Mouse (Mus musculus) heart, embryonic 15.5 days (tissue): ENCODE results near the gene Tpd52l2. TPM values are rescaled to one million over a fixed set of nuclear protein-coding genes. Genes with fewer than 3 reads are reported as not detected.

Experiments used
- ATAC-seq: fragments of 200-750 bp; cut with Nextera tagmentation; replicated peaks from 2 replicates; pipeline ENCODE4 v1.8.0; 2017; ENCODE audit warnings: low read depth, moderate TSS enrichment; ENCODE audit not compliant: insufficient number of reproducible peaks, insufficient read depth, low FRiP score
- H3K27ac ChIP-seq: fragments of 300-500 bp; sonication (generic); 2 replicates; pipeline ENCODE4 v1.5.1; 2015; ENCODE audit warnings: mild to moderate bottlenecking, inconsistent platforms
- H3K27me3 ChIP-seq: fragments of 300-500 bp; sonication (generic); 2 replicates; pipeline ENCODE4 v1.6.1; 2015; ENCODE audit warnings: inconsistent platforms
- H3K36me3 ChIP-seq: fragments of 300-500 bp; sonication (generic); 2 replicates; pipeline ENCODE4 v1.6.1; 2015; ENCODE audit warnings: mild to moderate bottlenecking, inconsistent platforms
- H3K4me1 ChIP-seq: fragments of 300-500 bp; sonication (generic); replicated peaks from 2 replicates; pipeline ENCODE4 v1.6.1; 2015; ENCODE audit warnings: inconsistent platforms
- H3K4me2 ChIP-seq: fragments of 300-500 bp; sonication (generic); 2 replicates; pipeline ENCODE4 v1.6.1; 2015; ENCODE audit warnings: inconsistent platforms, mild to moderate bottlenecking, moderate library complexity
- H3K4me3 ChIP-seq: fragments of 300-500 bp; sonication (generic); 2 replicates; pipeline ENCODE4 v1.5.1; 2015; ENCODE audit warnings: mild to moderate bottlenecking, inconsistent platforms
- H3K9ac ChIP-seq: fragments of 300-500 bp; sonication (generic); 2 replicates; pipeline ENCODE4 v1.6.1; 2015; ENCODE audit warnings: mild to moderate bottlenecking, inconsistent platforms
- H3K9me3 ChIP-seq: fragments of 300-500 bp; sonication (generic); replicated peaks from 2 replicates; pipeline ENCODE4 v1.6.1; 2016; ENCODE audit warnings: inconsistent platforms
- WGBS: fragments of 180-500 bp; shearing (Covaris S2); methylation state at CpG from one replicate; pipeline ENCODE4 v1.1.7; 2015; ENCODE audit warnings: mixed read lengths; 5-methylcytosine and 5-hydroxymethylcytosine counted together
- polyA plus RNA-seq: library from polyadenylated mRNA; unstranded; fragments of >200 nt; fragmentation: Nextera tagmentation; extraction: Ambion mirVana; gene quantifications from 2 replicates; pipeline ENCODE4 v1.2.1, GENCODE M21; 2015

The Tpd52l2 gene
- polyA plus RNA-seq, 1 experiment from 2014 or later: 105 TPM

- WGBS: under 1% methylated on average over 74 of the region's 74 CpGs
- no peaks in the 10 kb centered on the region for H3K9me3 ChIP-seq
Measured at GRCm38 (mm10) chr2:181520118-181520935, 23.4 kb downstream of the Tpd52l2 start, which contains the start of gene Dnajc5. Gene Dnajc5, plus strand, starts transcription at chr2:181520485.

GRCm38 (mm10) chr2:181520936-181521227 lies 23.9 kb downstream of the Tpd52l2 start:
- H3K4me3 ChIP-seq: peak overlapping the region; percentile 79
- peak overlapping the region; percentile 93 for H3K9ac ChIP-seq
- H3K4me1 ChIP-seq: peaks cover 33% of the 10 kb centered on the region
- no peak for ATAC-seq
- peak overlapping the region; percentile 68 for H3K4me2 ChIP-seq
- peak overlapping the region; percentile 99 for H3K27ac ChIP-seq
- H3K9me3 ChIP-seq: no peaks in the 10 kb centered on the region
- H3K36me3 ChIP-seq: peaks cover 18% of the 10 kb centered on the region
- no peaks in the 10 kb centered on the region for H3K27me3 ChIP-seq
- WGBS: under 1% methylated on average over 17 of the region's 17 CpGs

More at GRCm38 (mm10) chr2:181520118-181520935, 23.4 kb downstream of the Tpd52l2 start, which contains the start of gene Dnajc5:
- peaks cover 30% of the 10 kb centered on the region for H3K4me1 ChIP-seq
- H3K36me3 ChIP-seq: peaks cover 21% of the 10 kb centered on the region
- H3K27ac ChIP-seq: peak within 1 kb of the TSS; percentile 99
- peak within 1 kb of the TSS; percentile 93 for H3K9ac ChIP-seq
- peak within 1 kb of the TSS; percentile 79 for H3K4me3 ChIP-seq
- H3K4me2 ChIP-seq: peak within 1 kb of the TSS; percentile 68
- no peaks in the 10 kb centered on the region for H3K27me3 ChIP-seq
- ATAC-seq: peak; percentile 97

- H3K27ac ChIP-seq: no peak overlapping the region
- 32% methylated on average over 10 of the region's 10 CpGs for WGBS
- H3K4me1 ChIP-seq: peaks cover 33% of the 10 kb centered on the region
- no peaks in the 10 kb centered on the region for H3K27me3 ChIP-seq
- peak overlapping the region; percentile 68 for H3K4me2 ChIP-seq
- peak overlapping the region; percentile 79 for H3K4me3 ChIP-seq
- peak overlapping the region; percentile 93 for H3K9ac ChIP-seq
- no peak for ATAC-seq
- H3K36me3 ChIP-seq: peaks cover 12% of the 10 kb centered on the region; the same call in 1 of the 2 replicates
- H3K9me3 ChIP-seq: no peaks in the 10 kb centered on the region
Measured at GRCm38 (mm10) chr2:181521491-181521890, 24.5 kb downstream of the Tpd52l2 start.

GRCm38 (mm10) chr2:181522811-181523210 lies 25.9 kb downstream of the Tpd52l2 start:
- no peak for ATAC-seq
- H3K4me1 ChIP-seq: peaks cover 33% of the 10 kb centered on the region
- no peak overlapping the region for H3K4me3 ChIP-seq
- 67% methylated on average over 5 of the region's 5 CpGs for WGBS
- H3K36me3 ChIP-seq: peaks cover 3% of the 10 kb centered on the region; the same call in 1 of the 2 replicates
- no peaks in the 10 kb centered on the region for H3K9me3 ChIP-seq
- no peaks in the 10 kb centered on the region for H3K27me3 ChIP-seq
- H3K9ac ChIP-seq: no peak overlapping the region
- no peak overlapping the region for H3K27ac ChIP-seq
- H3K4me2 ChIP-seq: no peak overlapping the region; the same call in 1 of the 2 replicates

- no peak overlapping the region for H3K27ac ChIP-seq
- H3K4me2 ChIP-seq: no peak overlapping the region
- no peaks in the 10 kb centered on the region for H3K27me3 ChIP-seq
- peaks cover 26% of the 10 kb centered on the region for H3K4me1 ChIP-seq
- WGBS: 74% methylated on average over 5 of the region's 5 CpGs
- peaks cover 19% of the 10 kb centered on the region for H3K36me3 ChIP-seq
- H3K4me3 ChIP-seq: no peak overlapping the region
- no peak for ATAC-seq
- 0 out of 2 replicates have a peak, but pooled peaks cover under 1% of the 10 kb centered on the region for H3K9me3 ChIP-seq
- no peak overlapping the region for H3K9ac ChIP-seq
Measured at GRCm38 (mm10) chr2:181525526-181525925, 28.6 kb downstream of the Tpd52l2 start.

- ATAC-seq: no peak
- H3K4me2 ChIP-seq: no peak overlapping the region
- H3K9me3 ChIP-seq: peaks cover 6% of the 10 kb centered on the region; the same call in 1 of the 2 replicates
- no peak overlapping the region for H3K4me3 ChIP-seq
- no peaks in the 10 kb centered on the region for H3K27me3 ChIP-seq
- WGBS: 88% methylated on average over 1 of the region's 1 CpGs
- no peak overlapping the region for H3K27ac ChIP-seq
- peaks cover 38% of the 10 kb centered on the region for H3K36me3 ChIP-seq
- 0 out of 2 replicates have a peak, but pooled peaks cover 7% of the 10 kb centered on the region for H3K4me1 ChIP-seq
- H3K9ac ChIP-seq: no peak overlapping the region
Measured at GRCm38 (mm10) chr2:181529076-181529475, 32.1 kb downstream of the Tpd52l2 start.

- Histone ChIP-seq H3K36me3 (peaks cover 35% of the 10 kb centered on the region), H3K27ac (no peak overlapping the region), H3K4me3 (no peak overlapping the region), H3K4me2 (no peak overlapping the region), H3K9me3 (peaks cover 6% of the 10 kb centered on the region; the same call in 1 of the 2 replicates), H3K4me1 (peaks cover 3% of the 10 kb centered on the region), H3K9ac (no peak overlapping the region), H3K27me3 (no peaks in the 10 kb centered on the region)
- no peak for ATAC-seq
- 97% methylated on average over 3 of the region's 3 CpGs for WGBS
Measured at GRCm38 (mm10) chr2:181532589-181532988, 35.6 kb downstream of the Tpd52l2 start.

GRCm38 (mm10) chr2:181536410-181536809 lies 39.5 kb downstream of the Tpd52l2 start:
- Histone ChIP-seq H3K9me3 (no peaks in the 10 kb centered on the region), H3K4me1 (peaks cover 11% of the 10 kb centered on the region), H3K36me3 (peaks cover 14% of the 10 kb centered on the region), H3K4me3 (no peak overlapping the region), H3K9ac (no peak overlapping the region), H3K4me2 (no peak overlapping the region), H3K27ac (no peak overlapping the region), H3K27me3 (no peaks in the 10 kb centered on the region)
- WGBS: 81% methylated on average over 2 of the region's 2 CpGs
- ATAC-seq: no peak

- Histone ChIP-seq H3K27ac (peak overlapping the region; percentile 69), H3K9ac (no peak overlapping the region)
Measured at GRCm38 (mm10) chr2:181537444-181538047, 40.6 kb downstream of the Tpd52l2 start.

GRCm38 (mm10) chr2:181541761-181542380 lies 44.9 kb downstream of the Tpd52l2 start:
- Histone ChIP-seq H3K4me3 (no peak overlapping the region), H3K9me3 (no peaks in the 10 kb centered on the region), H3K4me2 (no peak overlapping the region), H3K4me1 (peaks cover 11% of the 10 kb centered on the region), H3K27me3 (no peaks in the 10 kb centered on the region), H3K9ac (no peak overlapping the region), H3K36me3 (peaks cover 9% of the 10 kb centered on the region), H3K27ac (no peak overlapping the region)
- ATAC-seq: no peak
- 85% methylated on average over 6 of the region's 6 CpGs for WGBS

More at GRCm38 (mm10) chr2:181537444-181538047, 40.6 kb downstream of the Tpd52l2 start:
- no peak overlapping the region for H3K4me3 ChIP-seq
- WGBS: 71% methylated on average over 2 of the region's 2 CpGs
- H3K27me3 ChIP-seq: no peaks in the 10 kb centered on the region
- peak; percentile 79 for ATAC-seq
- peak overlapping the region; percentile 15 for H3K4me2 ChIP-seq
- H3K9me3 ChIP-seq: no peaks in the 10 kb centered on the region
- peaks cover 11% of the 10 kb centered on the region for H3K4me1 ChIP-seq
- H3K36me3 ChIP-seq: peaks cover 4% of the 10 kb centered on the region; the same call in 1 of the 2 replicates

- H3K27me3 ChIP-seq: no peaks in the 10 kb centered on the region
- H3K27ac ChIP-seq: no peak overlapping the region
- no peaks in the 10 kb centered on the region for H3K4me1 ChIP-seq
- H3K36me3 ChIP-seq: peaks cover 48% of the 10 kb centered on the region
- H3K4me2 ChIP-seq: no peak overlapping the region
- no peak overlapping the region for H3K4me3 ChIP-seq
- ATAC-seq: no peak
- H3K9me3 ChIP-seq: no peaks in the 10 kb centered on the region
- no peak overlapping the region for H3K9ac ChIP-seq
- 88% methylated on average over 7 of the region's 7 CpGs for WGBS
Measured at GRCm38 (mm10) chr2:181546142-181546541, 49.2 kb downstream of the Tpd52l2 start.
